Mouse (Mus musculus) limb, embryonic 10.5 days (tissue): Measurements from ENCODE around the gene Ldhb. TPM values are rescaled to one million over a fixed set of nuclear protein-coding genes. Genes with fewer than 3 reads are reported as not detected.

ENCODE experiments used
- DNase-seq: peaks from one replicate; pipeline ENCODE4 v3.0.0-alpha.2; 2017; ENCODE audit warnings: low spot score
- H3K27ac ChIP-seq: fragments of 300-500 bp; sonication (generic); 2 replicates; pipeline ENCODE4 v1.5.1; 2016; ENCODE audit warnings: mild to moderate bottlenecking
- H3K27me3 ChIP-seq: fragments of 300-500 bp; sonication (generic); 2 replicates; pipeline ENCODE4 v1.6.1; 2016; ENCODE audit warnings: low read depth, mild to moderate bottlenecking; ENCODE audit not compliant: poor library complexity, severe bottlenecking
- H3K36me3 ChIP-seq: fragments of 300-500 bp; sonication (generic); 2 replicates; pipeline ENCODE4 v1.6.1; 2016; ENCODE audit warnings: mild to moderate bottlenecking, moderate library complexity
- H3K4me1 ChIP-seq: fragments of 300-500 bp; sonication (generic); 2 replicates; pipeline ENCODE4 v1.6.1; 2016
- H3K4me3 ChIP-seq: fragments of 300-500 bp; sonication (generic); 2 replicates; pipeline ENCODE4 v1.5.1; 2016; ENCODE audit warnings: mild to moderate bottlenecking, moderate library complexity
- H3K9me3 ChIP-seq: fragments of 300-500 bp; sonication (generic); replicated peaks from 2 replicates; pipeline ENCODE4 v1.6.1; 2016; ENCODE audit warnings: mild to moderate bottlenecking
- WGBS: fragments of 180-500 bp; shearing (Covaris S2); methylation state at CpG from one replicate; pipeline ENCODE4 v1.1.7; 2016; 5-methylcytosine and 5-hydroxymethylcytosine counted together
- polyA plus RNA-seq: library from polyadenylated mRNA; unstranded; fragments of >200 nt; fragmentation: Nextera tagmentation; extraction: Ambion mirVana; gene quantifications from 2 replicates; pipeline ENCODE4 v1.2.1, GENCODE M21; 2016

Ldhb gene
- 408 and 535 TPM in 2 replicates for polyA plus RNA-seq

GRCm38 (mm10) chr6:142507785-142508162, at the start of gene Ldhb:
TSS of gene Ldhb (minus strand) at chr6:142507957.
- whole genome bisulfite sequencing: under 1% methylated on average over 19 of the region's 19 CpGs
- peaks cover 60% of the 10 kb centered on the region for H3K4me1 ChIP-seq
- peak within 1 kb of the TSS; percentile 92 for H3K27ac ChIP-seq
- H3K4me3 ChIP-seq: peak within 1 kb of the TSS; percentile 72
- peak; percentile 90 for DNase-seq
- H3K9me3 ChIP-seq: no peaks in the 10 kb centered on the region
- H3K27me3 ChIP-seq: peaks cover 15% of the 10 kb centered on the region
- H3K36me3 ChIP-seq: peaks cover 27% of the 10 kb centered on the region

- 80% methylated on average over 1 of the region's 1 CpGs for WGBS
- no peaks in the 10 kb centered on the region for H3K36me3 ChIP-seq
- no peak for DNase-seq
- no peak overlapping the region for H3K27ac ChIP-seq
- H3K9me3 ChIP-seq: no peaks in the 10 kb centered on the region
- H3K4me1 ChIP-seq: no peaks in the 10 kb centered on the region
- no peak overlapping the region for H3K4me3 ChIP-seq
- no peaks in the 10 kb centered on the region for H3K27me3 ChIP-seq
These were observed 48.2 kb upstream of the Ldhb start for GRCm38 (mm10) chr6:142555988-142556387.

DNA sequence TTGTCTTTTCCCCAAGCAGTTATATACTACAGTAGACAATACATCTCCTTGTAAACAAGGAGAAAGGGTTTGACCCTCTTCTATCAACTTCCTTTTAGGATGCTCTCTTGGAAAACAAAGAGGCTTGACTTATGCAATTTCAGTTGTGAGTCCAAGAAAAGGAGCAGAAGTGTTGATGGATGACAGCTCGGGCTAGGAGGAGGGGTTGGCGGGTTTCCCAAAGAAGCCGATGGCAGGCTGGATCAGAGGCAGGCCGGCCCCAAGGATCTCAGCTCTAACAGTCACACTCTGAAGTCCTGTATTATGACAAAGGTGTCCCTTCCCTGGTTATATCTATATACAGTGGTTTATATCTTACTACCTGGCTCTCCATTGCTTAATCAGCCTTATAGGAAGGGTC, 43.7 kb upstream of the Ldhb start:
- Histone ChIP-seq H3K4me1 (no peaks in the 10 kb centered on the region), H3K27ac (no peak overlapping the region), H3K36me3 (no peaks in the 10 kb centered on the region), H3K27me3 (no peaks in the 10 kb centered on the region), H3K9me3 (no peaks in the 10 kb centered on the region), H3K4me3 (no peak overlapping the region)
- no peak for DNase-seq
- WGBS: 78% methylated on average over 4 of the region's 4 CpGs

GRCm38 (mm10) chr6:142550871-142551270, 43.1 kb upstream of the Ldhb start:
- no peak overlapping the region for H3K27ac ChIP-seq
- H3K36me3 ChIP-seq: no peaks in the 10 kb centered on the region
- no peaks in the 10 kb centered on the region for H3K9me3 ChIP-seq
- no peaks in the 10 kb centered on the region for H3K4me1 ChIP-seq
- H3K4me3 ChIP-seq: no peak overlapping the region
- no peak for DNase-seq
- no peaks in the 10 kb centered on the region for H3K27me3 ChIP-seq
- 63% methylated on average over 4 of the region's 4 CpGs for WGBS

DNA sequence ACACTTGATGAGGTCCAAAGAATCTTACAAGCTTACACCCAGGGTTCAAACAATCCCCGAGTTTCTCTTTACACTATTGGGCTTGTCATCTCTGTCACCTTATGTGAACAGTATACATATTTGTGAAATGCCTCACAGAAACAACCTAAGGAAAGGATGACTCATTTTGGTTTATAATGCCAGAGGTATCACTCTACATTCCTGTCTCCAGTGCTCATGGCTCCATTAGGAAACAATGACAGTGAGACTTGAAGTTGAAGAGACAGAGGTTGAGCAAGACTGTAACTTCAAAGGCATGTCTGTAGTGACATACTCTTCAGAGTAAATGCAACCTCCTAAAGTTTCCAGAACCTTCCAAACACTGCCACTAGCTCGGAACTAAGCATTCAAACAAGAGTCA, 40.6 kb upstream of the Ldhb start:
- 84% methylated on average over 2 of the region's 2 CpGs for WGBS
- H3K27ac ChIP-seq: no peak overlapping the region

DNA sequence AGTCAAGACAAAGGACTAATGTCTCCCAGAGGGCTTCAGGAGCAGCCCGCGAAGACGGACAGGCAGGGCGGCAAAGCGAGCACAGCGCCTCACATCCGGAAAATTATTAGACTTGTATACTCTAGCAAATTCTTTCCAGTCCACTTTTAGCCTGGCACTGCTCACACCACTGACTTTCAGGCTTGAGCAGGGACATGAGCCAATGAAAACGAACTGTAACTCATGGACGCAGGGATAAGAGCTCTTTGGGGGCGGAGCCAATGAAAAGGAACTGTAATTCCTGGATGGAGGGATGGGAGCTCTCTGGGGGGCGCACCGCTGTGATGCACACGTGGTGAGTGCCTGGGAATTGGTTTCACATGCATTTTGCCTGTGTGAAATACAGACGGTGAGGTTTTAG, 37.4 kb upstream of the Ldhb start:
- DNase-seq: no peak

More for the DNA sequence above, 40.6 kb upstream of the Ldhb start:
- no peaks in the 10 kb centered on the region for H3K4me1 ChIP-seq
- H3K9me3 ChIP-seq: no peaks in the 10 kb centered on the region
- no peaks in the 10 kb centered on the region for H3K27me3 ChIP-seq
- no peak for DNase-seq
- no peak overlapping the region for H3K4me3 ChIP-seq
- H3K36me3 ChIP-seq: no peaks in the 10 kb centered on the region

GRCm38 (mm10) chr6:142543648-142544047, 35.9 kb upstream of the Ldhb start:
- no peak overlapping the region for H3K27ac ChIP-seq
- WGBS: 86% methylated on average over 4 of the region's 4 CpGs
- no peaks in the 10 kb centered on the region for H3K36me3 ChIP-seq
- no peak for DNase-seq
- no peaks in the 10 kb centered on the region for H3K9me3 ChIP-seq
- no peak overlapping the region for H3K4me3 ChIP-seq
- H3K4me1 ChIP-seq: no peaks in the 10 kb centered on the region
- no peaks in the 10 kb centered on the region for H3K27me3 ChIP-seq

More for the DNA sequence above, 37.4 kb upstream of the Ldhb start:
- Histone ChIP-seq H3K27ac (no peak overlapping the region), H3K4me1 (no peaks in the 10 kb centered on the region), H3K36me3 (no peaks in the 10 kb centered on the region), H3K9me3 (no peaks in the 10 kb centered on the region), H3K27me3 (no peaks in the 10 kb centered on the region), H3K4me3 (no peak overlapping the region)
- 60% methylated on average over 14 of the region's 14 CpGs for WGBS

- no peak overlapping the region for H3K4me3 ChIP-seq
- DNase-seq: no peak
- H3K4me1 ChIP-seq: no peaks in the 10 kb centered on the region
- no peaks in the 10 kb centered on the region for H3K27me3 ChIP-seq
- WGBS: 91% methylated on average over 6 of the region's 6 CpGs
- H3K27ac ChIP-seq: no peak overlapping the region
- H3K9me3 ChIP-seq: no peaks in the 10 kb centered on the region
- H3K36me3 ChIP-seq: no peaks in the 10 kb centered on the region
These were observed 35.0 kb upstream of the Ldhb start for GRCm38 (mm10) chr6:142542800-142543175.

- WGBS: 86% methylated on average over 8 of the region's 8 CpGs
- no peak overlapping the region for H3K27ac ChIP-seq
- H3K4me1 ChIP-seq: no peaks in the 10 kb centered on the region
- H3K9me3 ChIP-seq: no peaks in the 10 kb centered on the region
- DNase-seq: no peak
- H3K4me3 ChIP-seq: no peak overlapping the region
- no peaks in the 10 kb centered on the region for H3K36me3 ChIP-seq
- no peaks in the 10 kb centered on the region for H3K27me3 ChIP-seq
These were observed 34.5 kb upstream of the Ldhb start for GRCm38 (mm10) chr6:142542082-142542799.

DNA sequence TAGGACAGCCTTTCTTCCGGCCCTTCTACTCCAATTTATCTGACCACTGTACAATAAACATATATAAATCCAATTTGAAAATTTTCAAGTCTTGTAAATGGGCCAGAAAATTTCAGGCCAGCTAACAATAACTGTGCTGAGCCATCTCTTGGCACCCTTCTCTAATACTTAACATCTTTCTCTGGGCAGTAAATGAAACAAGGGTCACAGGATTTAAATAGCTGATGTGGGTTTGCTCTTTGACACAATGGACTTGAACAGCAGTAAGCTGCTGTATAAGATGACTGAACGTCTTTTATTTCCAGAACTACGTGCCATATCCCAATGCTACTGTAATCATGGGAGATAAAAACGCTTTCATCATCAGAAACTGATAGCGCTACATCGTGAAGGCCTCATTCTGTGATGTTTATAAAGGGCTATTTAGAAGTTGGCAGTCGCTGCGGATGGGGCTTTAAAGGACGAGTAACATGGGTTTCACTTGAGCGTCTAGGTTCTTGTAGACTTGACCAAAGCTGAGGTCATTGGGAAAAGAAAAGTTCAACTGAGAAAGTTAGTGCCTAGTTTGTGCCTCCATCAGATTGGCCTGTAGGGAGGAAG, 32.9 kb upstream of the Ldhb start:
- no peak for DNase-seq
- no peaks in the 10 kb centered on the region for H3K4me1 ChIP-seq
- no peaks in the 10 kb centered on the region for H3K27me3 ChIP-seq
- H3K27ac ChIP-seq: no peak overlapping the region
- no peaks in the 10 kb centered on the region for H3K36me3 ChIP-seq
- H3K9me3 ChIP-seq: no peaks in the 10 kb centered on the region
- no peak overlapping the region for H3K4me3 ChIP-seq
- WGBS: 90% methylated on average over 10 of the region's 10 CpGs

- Histone ChIP-seq H3K9me3 (no peaks in the 10 kb centered on the region), H3K4me1 (no peaks in the 10 kb centered on the region), H3K4me3 (no peak overlapping the region), H3K36me3 (no peaks in the 10 kb centered on the region), H3K27ac (no peak overlapping the region), H3K27me3 (no peaks in the 10 kb centered on the region)
- 90% methylated on average over 5 of the region's 5 CpGs for WGBS
- no peak for DNase-seq
These were observed 32.4 kb upstream of the Ldhb start for GRCm38 (mm10) chr6:142540131-142540530.

- H3K4me1 ChIP-seq: no peaks in the 10 kb centered on the region
- H3K9me3 ChIP-seq: no peaks in the 10 kb centered on the region
- H3K27me3 ChIP-seq: no peaks in the 10 kb centered on the region
- 89% methylated on average over 17 of the region's 17 CpGs for WGBS
- no peak for DNase-seq
- no peak overlapping the region for H3K4me3 ChIP-seq
- no peak overlapping the region for H3K27ac ChIP-seq
- no peaks in the 10 kb centered on the region for H3K36me3 ChIP-seq
These were observed 30.7 kb upstream of the Ldhb start for GRCm38 (mm10) chr6:142538503-142538902.

DNA sequence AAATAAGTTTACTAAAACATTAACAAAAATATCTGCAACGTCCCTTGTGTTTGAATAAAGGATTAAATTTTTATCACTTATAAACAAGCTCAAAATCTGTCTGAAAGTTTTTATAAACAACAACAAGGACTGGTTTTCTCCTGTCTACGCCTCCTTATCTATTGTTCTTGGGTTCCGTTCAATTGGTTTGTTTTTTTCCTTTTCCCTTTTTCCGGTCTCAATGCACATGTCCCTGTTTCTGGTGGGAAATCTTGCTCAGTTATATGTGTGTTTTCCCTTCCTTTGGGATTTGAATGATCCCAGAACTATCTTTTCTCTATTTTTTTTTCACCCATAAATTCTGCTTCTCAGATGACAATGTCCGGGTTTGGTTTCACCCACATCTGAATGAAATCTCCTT, 25.7 kb upstream of the Ldhb start:
- no peaks in the 10 kb centered on the region for H3K27me3 ChIP-seq
- no peaks in the 10 kb centered on the region for H3K36me3 ChIP-seq
- 88% methylated on average over 5 of the region's 5 CpGs for WGBS

More for the DNA sequence above, 25.7 kb upstream of the Ldhb start:
- H3K4me1 ChIP-seq: no peaks in the 10 kb centered on the region
- no peak overlapping the region for H3K27ac ChIP-seq
- DNase-seq: no peak
- no peaks in the 10 kb centered on the region for H3K9me3 ChIP-seq
- H3K4me3 ChIP-seq: no peak overlapping the region
